Mouse (Mus musculus): ENCODE results near the gene Rai14. TPM values are rescaled to one million over a fixed set of nuclear protein-coding genes. Genes with fewer than 3 reads are reported as not detected.

The Rai14 gene
- polyA plus RNA-seq, 2 experiments = 2.9 to 3.7 TPM

DNA sequence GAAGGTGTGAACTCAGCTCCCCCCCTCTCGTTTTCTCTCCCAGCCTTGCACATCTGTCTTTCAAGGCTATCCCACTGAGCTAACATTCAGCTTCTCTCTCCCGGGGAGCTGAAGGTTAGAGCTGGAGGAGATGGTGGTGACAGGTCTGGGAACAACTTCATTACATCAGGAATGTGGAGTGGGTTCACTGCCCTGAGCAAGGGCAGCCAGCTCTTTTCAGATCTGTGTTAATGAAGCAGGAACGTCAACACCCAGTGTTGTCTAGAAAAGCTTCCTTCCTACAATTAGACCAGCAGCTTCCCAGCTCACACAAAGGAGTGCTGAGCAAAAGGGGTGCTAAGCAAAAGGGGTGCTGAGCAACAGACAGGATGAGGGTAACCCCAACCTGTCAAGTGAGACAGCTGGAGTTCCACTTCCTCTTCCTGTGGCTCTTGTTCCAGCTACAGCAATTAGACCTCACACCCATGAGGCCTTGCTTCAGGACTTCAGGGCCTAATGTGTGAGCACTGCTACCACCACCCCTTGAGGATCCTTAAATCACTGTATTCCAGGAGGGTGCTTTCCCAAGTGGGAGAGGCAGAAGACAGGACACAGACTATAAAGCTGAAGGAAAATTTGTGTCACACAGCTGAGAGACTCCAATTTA lies 52.3 kb downstream of the Rai14 start:
- H3K9ac ChIP-seq (replicated peaks) = no peak overlapping the region
- no peak overlapping the region for H3K4me2 ChIP-seq (ENCODE audit: low read depth)
- DNase-seq (ENCODE audit: low read depth in 3 of 3, low spot score in 3 of 3) = no peak
- ATAC-seq (ENCODE audit: insufficient read depth) = no peak
- H3K4me1 ChIP-seq (replicated peaks; ENCODE audit: control insufficient read depth in 2 of 2, insufficient read depth in 2 of 2, low read length in 1 of 2) = peaks cover 0 to 8% of the 10 kb centered on the region in 2 experiments; a peak in 1 of 4 replicates
- no peaks in the 10 kb centered on the region for H3K36me3 ChIP-seq (replicated peaks; ENCODE audit: control insufficient read depth, insufficient read depth, low read depth)
- no peaks in the 10 kb centered on the region for H3K9me3 ChIP-seq (ENCODE audit: control insufficient read depth, low read length)
- no peaks in the 10 kb centered on the region for H3K27me3 ChIP-seq (ENCODE audit: control insufficient read depth, insufficient read depth, low read length)
- 38% methylated on average over 3 of the region's 3 CpGs for WGBS (ENCODE audit: insufficient replicate concordance)
- H3K27ac ChIP-seq = no peak overlapping the region
- no peak for TF ChIP-seq CTCF (IDR thresholded peaks at IDR 0.05; ENCODE audit: low read depth)
- TF ChIP-seq EP300 (IDR thresholded peaks at IDR 0.05; ENCODE audit: low read depth) = no peak
- H3K4me3 ChIP-seq (ENCODE audit: insufficient read depth in 1 of 2, low read depth in 2 of 2, low read length in 2 of 2) = no peak overlapping the region

GRCm38 (mm10) chr15:10658803-10659202 lies 55.6 kb downstream of the Rai14 start:
- H3K4me3 ChIP-seq (ENCODE audit: insufficient read depth in 1 of 2, low read depth in 2 of 2, low read length in 2 of 2) = no peak overlapping the region
- H3K4me2 ChIP-seq (ENCODE audit: low read depth) = no peak overlapping the region
- no peak for TF ChIP-seq EP300 (IDR thresholded peaks at IDR 0.05; ENCODE audit: low read depth)
- no peak for TF ChIP-seq CTCF (IDR thresholded peaks at IDR 0.05; ENCODE audit: low read depth)
- H3K27me3 ChIP-seq (ENCODE audit: control insufficient read depth, insufficient read depth, low read length) = no peaks in the 10 kb centered on the region
- H3K36me3 ChIP-seq (replicated peaks; ENCODE audit: control insufficient read depth, insufficient read depth, low read depth) = no peaks in the 10 kb centered on the region
- H3K4me1 ChIP-seq (replicated peaks; ENCODE audit: control insufficient read depth in 2 of 2, insufficient read depth in 2 of 2, low read length in 1 of 2) = peaks cover 0 to 6% of the 10 kb centered on the region in 2 experiments; a peak in 1 of 4 replicates
- no peak overlapping the region for H3K27ac ChIP-seq
- no peaks in the 10 kb centered on the region for H3K9me3 ChIP-seq (ENCODE audit: control insufficient read depth, low read length)
- DNase-seq (ENCODE audit: low read depth in 3 of 3, low spot score in 3 of 3) (no peak), ATAC-seq (ENCODE audit: insufficient read depth) (no peak)
- 68% methylated on average over 2 of the region's 2 CpGs for whole genome bisulfite sequencing (ENCODE audit: insufficient replicate concordance)
- no peak overlapping the region for H3K9ac ChIP-seq (replicated peaks)

- H3K9me3 ChIP-seq (ENCODE audit: control insufficient read depth, low read length) = no peaks in the 10 kb centered on the region
- ATAC-seq (ENCODE audit: insufficient read depth) (no peak), DNase-seq (ENCODE audit: low read depth in 3 of 3, low spot score in 3 of 3) (no peak)
- no peak overlapping the region for H3K27ac ChIP-seq
- H3K9ac ChIP-seq (replicated peaks) = no peak overlapping the region
- no peaks in the 10 kb centered on the region for H3K27me3 ChIP-seq (ENCODE audit: control insufficient read depth, insufficient read depth, low read length)
- H3K36me3 ChIP-seq (replicated peaks; ENCODE audit: control insufficient read depth, insufficient read depth, low read depth) = no peaks in the 10 kb centered on the region
- no peak overlapping the region for H3K4me2 ChIP-seq (ENCODE audit: low read depth)
- WGBS (ENCODE audit: insufficient replicate concordance) = 69% methylated on average over 5 of the region's 5 CpGs
- no peak for TF ChIP-seq EP300 (IDR thresholded peaks at IDR 0.05; ENCODE audit: low read depth)
- no peak for TF ChIP-seq CTCF (IDR thresholded peaks at IDR 0.05; ENCODE audit: low read depth)
- no peak overlapping the region for H3K4me3 ChIP-seq (ENCODE audit: insufficient read depth in 1 of 2, low read depth in 2 of 2, low read length in 2 of 2)
- H3K4me1 ChIP-seq (replicated peaks; ENCODE audit: control insufficient read depth in 2 of 2, insufficient read depth in 2 of 2, low read length in 1 of 2) = no peaks in the 10 kb centered on the region
Measured at GRCm38 (mm10) chr15:10656146-10656545, 58.3 kb downstream of the Rai14 start.

DNA sequence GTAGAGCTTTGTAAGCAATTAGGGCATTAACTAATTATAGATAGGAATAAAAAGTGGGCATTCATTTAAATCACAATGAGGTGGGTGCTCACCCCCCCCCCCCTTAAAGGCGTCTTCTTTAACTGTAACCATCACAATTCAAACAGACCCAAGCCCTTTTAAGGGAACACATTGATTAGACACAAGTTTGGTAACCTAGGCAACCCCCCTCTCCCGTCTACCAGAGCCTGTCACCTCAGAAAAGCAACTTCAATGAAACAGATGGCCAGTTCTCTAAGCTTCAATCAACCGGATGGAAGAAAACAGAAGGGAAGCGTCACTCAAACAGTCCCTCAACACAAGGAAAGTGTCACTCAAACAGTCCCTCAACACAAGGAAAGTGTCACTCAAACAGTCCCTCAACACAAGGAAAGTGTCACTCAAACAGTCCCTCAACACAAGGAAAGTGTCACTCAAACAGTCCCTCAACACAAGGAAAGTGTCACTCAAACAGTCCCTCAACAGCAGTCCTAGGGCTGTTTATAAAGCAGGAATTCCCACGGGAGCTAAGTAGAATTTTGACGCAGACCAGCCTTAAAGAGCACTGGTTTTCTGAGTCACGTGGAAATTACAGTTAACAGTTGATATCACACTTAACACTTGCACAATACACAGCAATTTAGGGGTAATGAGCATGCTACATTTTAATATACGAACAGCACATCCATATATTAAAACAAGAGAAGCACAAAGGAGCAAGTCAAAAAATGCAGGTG lies 59.1 kb downstream of the Rai14 start:
- TF ChIP-seq EP300 (IDR thresholded peaks at IDR 0.05; ENCODE audit: low read depth) (no peak), CTCF (IDR thresholded peaks at IDR 0.05; ENCODE audit: low read depth) (no peak)
- Histone ChIP-seq H3K27ac (no peak overlapping the region), H3K9ac (replicated peaks) (no peak overlapping the region), H3K4me1 (replicated peaks; ENCODE audit: control insufficient read depth in 2 of 2, insufficient read depth in 2 of 2, low read length in 1 of 2) (no peaks in the 10 kb centered on the region), H3K27me3 (ENCODE audit: control insufficient read depth, insufficient read depth, low read length) (no peaks in the 10 kb centered on the region), H3K4me3 (ENCODE audit: insufficient read depth in 1 of 2, low read depth in 2 of 2, low read length in 2 of 2) (no peak overlapping the region), H3K36me3 (replicated peaks; ENCODE audit: control insufficient read depth, insufficient read depth, low read depth) (no peaks in the 10 kb centered on the region), H3K9me3 (ENCODE audit: control insufficient read depth, low read length) (no peaks in the 10 kb centered on the region), H3K4me2 (ENCODE audit: low read depth) (no peak overlapping the region)
- ATAC-seq (ENCODE audit: insufficient read depth) = no peak
- 50% methylated on average over 8 of the region's 8 CpGs for WGBS (ENCODE audit: insufficient replicate concordance)
- DNase-seq (ENCODE audit: low read depth in 3 of 3, low spot score in 3 of 3) = no peak

GRCm38 (mm10) chr15:10654696-10655095 lies 59.7 kb downstream of the Rai14 start:
- Histone ChIP-seq H3K4me1 (replicated peaks; ENCODE audit: control insufficient read depth in 2 of 2, insufficient read depth in 2 of 2, low read length in 1 of 2) (no peaks in the 10 kb centered on the region), H3K36me3 (replicated peaks; ENCODE audit: control insufficient read depth, insufficient read depth, low read depth) (no peaks in the 10 kb centered on the region), H3K4me3 (ENCODE audit: insufficient read depth in 1 of 2, low read depth in 2 of 2, low read length in 2 of 2) (no peak overlapping the region), H3K9me3 (ENCODE audit: control insufficient read depth, low read length) (no peaks in the 10 kb centered on the region), H3K9ac (replicated peaks) (no peak overlapping the region), H3K27ac (no peak overlapping the region), H3K4me2 (ENCODE audit: low read depth) (no peak overlapping the region), H3K27me3 (ENCODE audit: control insufficient read depth, insufficient read depth, low read length) (no peaks in the 10 kb centered on the region)
- TF ChIP-seq CTCF (IDR thresholded peaks at IDR 0.05; ENCODE audit: low read depth) = no peak
- 48% methylated on average over 1 of the region's 1 CpGs for WGBS (ENCODE audit: insufficient replicate concordance)
- DNase-seq (ENCODE audit: low read depth in 3 of 3, low spot score in 3 of 3) = no peak
- ATAC-seq (ENCODE audit: insufficient read depth) = no peak
